Mouse (Mus musculus) neutrophil, adult 5-6 weeks (primary cell): Measurements from ENCODE around the gene Gm42906. TPM values are rescaled to one million over a fixed set of nuclear protein-coding genes. Genes with fewer than 3 reads are reported as not detected.

Experiments
- ATAC-seq: fragments of 151-379, 151-347 bp; 2 replicates; pipeline ENCODE4 v1.8.0; 2017; ENCODE audit warnings: mild to moderate bottlenecking, moderate TSS enrichment; ENCODE audit not compliant: insufficient number of reproducible peaks, poor library complexity, low FRiP score, severe bottlenecking; ENCODE audit errors: extremely low read depth
- total RNA-seq: library from RNA; stranded (forward); fragments of 200-1000 nt; gene quantifications from 2 replicates; pipeline ENCODE4 v1.2.3, GENCODE M21; 2017

Gene Gm42906
- total RNA-seq, 1 experiment from 2014 or later: not detected

GRCm38 (mm10) chr5:151137901-151138300 lies 290.1 kb downstream of the Gm42906 start:
- no peak for ATAC-seq

DNA sequence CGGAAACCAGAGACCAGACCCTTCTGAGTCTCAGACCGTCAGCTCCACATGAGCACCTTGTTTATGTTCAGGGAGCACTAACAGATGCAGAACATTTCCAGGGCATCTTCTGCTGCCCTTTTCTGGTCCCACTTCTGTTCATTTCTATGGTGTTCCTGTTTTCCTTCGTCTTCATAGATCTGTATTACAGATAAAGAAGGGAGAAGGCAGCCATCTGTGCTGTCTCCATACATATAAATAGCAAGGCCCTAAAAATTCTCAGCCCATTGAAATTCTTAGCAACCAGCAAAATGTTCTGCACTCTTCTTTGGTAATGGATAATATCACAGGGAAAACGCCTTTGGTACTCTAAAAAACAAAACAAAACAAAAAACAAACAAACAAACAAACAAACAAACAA lies 290.7 kb downstream of the Gm42906 start:
- ATAC-seq: no peak

- no peak for ATAC-seq
Observed at GRCm38 (mm10) chr5:151135965-151136364, 292.0 kb downstream of the Gm42906 start.

DNA sequence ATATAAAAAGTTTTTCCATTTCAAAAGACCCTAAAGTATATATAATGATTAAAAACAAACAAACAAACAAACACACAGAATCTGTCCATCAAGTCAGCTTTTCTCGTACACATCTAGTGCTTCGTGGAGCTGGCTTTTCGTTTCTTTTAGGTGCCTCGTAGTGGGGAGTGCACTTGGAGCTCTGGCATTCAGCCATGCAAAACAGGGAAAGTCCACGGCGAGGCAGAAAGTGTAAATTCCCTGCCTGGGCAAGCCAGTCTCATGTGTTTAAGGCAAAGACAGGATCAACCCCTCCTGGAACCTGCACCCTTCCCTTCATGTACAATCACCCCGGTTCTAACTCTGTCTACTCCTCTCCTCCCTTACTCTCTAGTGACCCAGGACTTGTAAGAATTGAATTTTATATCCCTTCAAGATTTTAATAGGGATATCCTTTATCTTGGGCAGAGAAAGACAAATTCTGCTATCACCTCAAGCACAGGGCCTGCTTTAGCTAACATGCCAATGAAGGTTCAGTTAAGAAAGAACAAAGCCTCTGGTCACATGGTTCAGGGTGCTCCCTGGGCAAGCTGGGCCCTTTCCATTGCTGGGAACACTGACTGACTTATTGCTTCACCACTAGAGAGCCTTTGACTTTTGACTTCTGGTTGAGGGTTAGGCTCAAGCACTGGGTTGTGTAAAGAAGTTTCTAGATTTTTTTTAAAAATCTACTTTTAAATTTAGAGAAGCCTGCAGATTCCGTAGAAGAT lies 292.7 kb downstream of the Gm42906 start:
- ATAC-seq: no peak

GRCm38 (mm10) chr5:151134202-151134601 lies 293.8 kb downstream of the Gm42906 start:
- no peak for ATAC-seq

GRCm38 (mm10) chr5:151133744-151134143 lies 294.2 kb downstream of the Gm42906 start:
- ATAC-seq: no peak

- no peak for ATAC-seq
Observed at GRCm38 (mm10) chr5:151129762-151130161, 298.2 kb downstream of the Gm42906 start.

GRCm38 (mm10) chr5:151127298-151127717 lies 300.7 kb downstream of the Gm42906 start:
- no peak for ATAC-seq

GRCm38 (mm10) chr5:151126608-151127005 lies 301.4 kb downstream of the Gm42906 start:
- no peak for ATAC-seq

- ATAC-seq: no peak
Observed at GRCm38 (mm10) chr5:151125985-151126607, 301.9 kb downstream of the Gm42906 start.

DNA sequence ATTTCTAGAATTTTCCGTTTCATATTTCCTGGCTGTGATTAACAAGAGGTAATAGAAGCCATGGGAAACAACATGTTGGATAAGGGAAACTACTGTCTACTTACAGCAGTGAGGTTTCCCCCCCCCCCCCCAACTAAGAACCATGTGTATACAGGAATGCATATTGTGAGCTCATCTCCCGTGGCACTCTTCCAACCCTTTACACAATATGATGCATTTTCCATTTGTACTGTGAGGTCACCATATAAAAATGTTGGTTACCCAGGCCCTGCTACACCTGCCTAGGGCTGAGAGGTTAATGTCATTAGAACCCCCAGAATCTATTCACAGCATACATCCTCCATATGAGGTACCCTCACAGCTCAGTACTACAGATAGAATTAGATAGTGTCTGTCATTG lies 310.1 kb downstream of the Gm42906 start:
- ATAC-seq: no peak

DNA sequence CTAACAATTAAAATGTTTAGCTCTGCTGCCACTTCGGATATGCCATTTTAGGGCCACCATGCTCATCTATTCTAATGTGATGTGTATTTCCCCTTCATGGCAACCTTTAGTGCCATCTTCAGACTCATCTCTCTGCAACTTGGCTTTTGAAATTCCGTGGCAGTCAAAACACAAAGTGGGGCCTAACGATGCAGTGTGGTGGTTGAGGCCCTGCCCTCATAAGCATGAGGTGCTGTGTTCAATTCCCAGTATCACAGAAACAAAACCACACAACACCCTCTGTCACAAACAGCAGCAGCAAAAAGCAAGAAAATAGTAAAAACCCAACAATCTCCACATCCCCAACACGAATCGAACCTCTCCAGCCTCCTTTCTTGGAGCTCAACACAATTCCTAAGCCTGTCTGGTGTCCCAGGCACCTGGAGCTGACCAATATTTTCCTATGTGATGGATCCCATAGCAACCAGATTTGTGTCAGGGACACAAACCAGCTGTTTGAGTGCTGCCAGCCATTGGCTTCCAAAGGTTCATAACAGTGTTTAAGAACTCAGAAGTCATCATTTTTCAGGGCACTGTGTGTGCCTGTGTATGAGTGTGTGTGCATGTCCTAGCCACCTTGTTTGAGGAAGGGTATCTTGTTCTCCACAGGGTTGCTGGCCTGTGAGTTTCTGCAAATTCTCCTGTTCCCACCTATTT lies 311.6 kb downstream of the Gm42906 start:
- ATAC-seq: no peak

- no peak for ATAC-seq
Observed at GRCm38 (mm10) chr5:151112743-151113142, 315.2 kb downstream of the Gm42906 start.

GRCm38 (mm10) chr5:151111080-151111871 lies 316.7 kb downstream of the Gm42906 start:
- ATAC-seq: no peak

GRCm38 (mm10) chr5:151110461-151110908 lies 317.5 kb downstream of the Gm42906 start:
- no peak for ATAC-seq

DNA sequence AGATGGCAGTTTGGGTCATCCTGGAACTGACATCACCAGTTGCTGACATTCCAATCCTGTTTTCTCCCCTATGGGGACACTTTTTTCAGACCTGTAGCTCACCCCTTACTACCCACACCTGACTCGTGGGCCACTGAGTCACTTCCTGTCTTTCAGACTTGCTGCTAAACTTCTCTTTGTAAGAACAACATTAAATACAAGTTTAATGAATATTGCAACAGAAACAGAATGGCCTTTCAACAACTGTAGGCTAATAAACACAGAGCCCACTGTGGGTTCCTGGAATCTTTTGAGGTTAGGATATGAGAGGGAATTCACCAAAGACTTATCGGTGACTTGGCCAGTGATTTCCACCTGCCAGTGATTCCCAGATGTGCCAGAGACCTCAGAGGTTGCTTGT lies 318.1 kb downstream of the Gm42906 start:
- ATAC-seq: no peak

DNA sequence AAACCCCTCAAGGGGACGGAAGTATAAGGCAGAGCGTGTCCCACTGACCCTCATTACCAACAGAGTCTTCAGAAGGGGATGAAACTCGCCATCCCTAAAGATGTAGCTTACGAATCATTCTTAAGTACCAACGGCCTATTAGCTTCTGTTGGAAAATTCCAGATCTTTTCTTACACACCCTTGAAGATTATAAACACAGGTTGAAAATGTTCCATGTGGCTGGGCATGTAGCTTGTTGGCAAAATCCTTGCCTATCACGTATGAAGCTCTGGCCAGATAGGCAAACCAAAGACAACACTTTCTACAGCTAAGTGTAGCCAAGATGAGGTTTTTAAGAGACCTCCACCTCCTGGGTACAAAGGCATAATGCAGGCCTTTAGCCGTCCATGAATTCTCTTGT lies 319.0 kb downstream of the Gm42906 start:
- no peak for ATAC-seq

- ATAC-seq: no peak
Observed at GRCm38 (mm10) chr5:151108291-151108897, 319.6 kb downstream of the Gm42906 start.

DNA sequence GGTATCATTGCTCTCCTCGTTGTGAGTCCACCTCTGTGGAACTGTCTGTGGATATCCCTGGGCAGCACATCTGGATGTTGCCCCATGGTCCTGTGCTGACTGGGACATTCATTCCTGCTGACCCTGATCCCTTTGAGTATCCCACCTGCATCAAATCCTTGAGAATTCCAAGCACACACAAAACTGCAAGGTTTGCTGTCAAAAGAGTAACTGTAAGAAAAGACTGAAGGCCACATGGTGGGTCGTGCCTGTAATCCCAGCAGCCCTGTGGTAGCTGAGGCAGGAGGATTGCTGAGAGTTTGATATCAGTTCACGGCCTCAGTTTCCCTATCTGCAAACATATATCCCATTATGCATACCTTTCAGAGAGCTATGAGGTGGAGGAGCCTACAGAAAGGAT lies 321.1 kb downstream of the Gm42906 start:
- no peak for ATAC-seq
